Mouse (Mus musculus): ENCODE measurements around the gene Ildr1. TPM values are rescaled to one million over a fixed set of nuclear protein-coding genes. Genes with fewer than 3 reads are reported as not detected.

Ildr1 gene
- polyA plus RNA-seq, 1 experiment from 2014 or later, result 0.20 TPM

GRCm38 (mm10) chr16:36684325-36684918 is 9.4 kb upstream of the Ildr1 start:
- H3K9me3 ChIP-seq (ENCODE audit: control insufficient read depth, low read length), result no peaks in the 10 kb centered on the region

GRCm38 (mm10) chr16:36688076-36688475 is 5.7 kb upstream of the Ildr1 start:
- 90% methylated on average over 2 of the region's 2 CpGs for WGBS
- Histone ChIP-seq H3K27ac (ENCODE audit: low read depth, low read length) (no peak overlapping the region), H3K4me1 (replicated peaks; ENCODE audit: control insufficient read depth, insufficient read depth, low read length) (no peaks in the 10 kb centered on the region), H3K9ac (ENCODE audit: low read length) (no peak overlapping the region), H3K27me3 (ENCODE audit: control insufficient read depth, insufficient read depth, low read length) (peaks cover 2% of the 10 kb centered on the region; the same call in 1 of the 2 replicates), H3K4me2 (ENCODE audit: low read depth, low read length, severe bottlenecking) (no peak overlapping the region), H3K36me3 (ENCODE audit: control insufficient read depth, insufficient read depth, low read length) (no peaks in the 10 kb centered on the region), H3K9me3 (ENCODE audit: control insufficient read depth, low read length) (no peaks in the 10 kb centered on the region), H3K4me3 (ENCODE audit: low read depth, low read length) (no peak overlapping the region)
- DNase-seq (ENCODE audit: low spot score) (no peak), ATAC-seq (replicated peaks; ENCODE audit: low FRiP score) (no peak)

More at GRCm38 (mm10) chr16:36684325-36684918, 9.4 kb upstream of the Ildr1 start:
- Histone ChIP-seq H3K4me1 (replicated peaks; ENCODE audit: control insufficient read depth, insufficient read depth, low read length) (no peaks in the 10 kb centered on the region), H3K27ac (ENCODE audit: low read depth, low read length) (no peak overlapping the region), H3K27me3 (ENCODE audit: control insufficient read depth, insufficient read depth, low read length) (no peaks in the 10 kb centered on the region), H3K9ac (ENCODE audit: low read length) (no peak overlapping the region), H3K36me3 (ENCODE audit: control insufficient read depth, insufficient read depth, low read length) (no peaks in the 10 kb centered on the region), H3K4me3 (ENCODE audit: low read depth, low read length) (no peak overlapping the region), H3K4me2 (ENCODE audit: low read depth, low read length, severe bottlenecking) (no peak overlapping the region)
- DNase-seq (ENCODE audit: low spot score) (no peak), ATAC-seq (replicated peaks; ENCODE audit: low FRiP score) (no peak)
- WGBS, result 82% methylated on average over 6 of the region's 6 CpGs

GRCm38 (mm10) chr16:36691484-36691883 is 2.3 kb upstream of the Ildr1 start:
- H3K9me3 ChIP-seq (ENCODE audit: control insufficient read depth, low read length), result no peaks in the 10 kb centered on the region
- no peak for ATAC-seq (replicated peaks; ENCODE audit: low FRiP score)
- H3K4me3 ChIP-seq (ENCODE audit: low read depth, low read length), result no peak overlapping the region
- H3K9ac ChIP-seq (ENCODE audit: low read length), result no peak overlapping the region
- 69% methylated on average over 3 of the region's 3 CpGs for WGBS
- peaks cover 9% of the 10 kb centered on the region for H3K27me3 ChIP-seq (ENCODE audit: control insufficient read depth, insufficient read depth, low read length)
- no peak for DNase-seq (ENCODE audit: low spot score)
- peaks cover 4% of the 10 kb centered on the region; the same call in 1 of the 2 replicates for H3K4me1 ChIP-seq (replicated peaks; ENCODE audit: control insufficient read depth, insufficient read depth, low read length)
- no peaks in the 10 kb centered on the region for H3K36me3 ChIP-seq (ENCODE audit: control insufficient read depth, insufficient read depth, low read length)
- H3K4me2 ChIP-seq (ENCODE audit: low read depth, low read length, severe bottlenecking), result no peak overlapping the region
- no peak overlapping the region for H3K27ac ChIP-seq (ENCODE audit: low read depth, low read length)

GRCm38 (mm10) chr16:36694798-36695290 is 1.1 kb downstream of the Ildr1 start:
- no peak overlapping the region for H3K4me3 ChIP-seq (ENCODE audit: low read depth, low read length)

GRCm38 (mm10) chr16:36697331-36697730 is 3.6 kb downstream of the Ildr1 start:
- H3K4me3 ChIP-seq (ENCODE audit: low read depth, low read length), result no peak overlapping the region
- ATAC-seq (replicated peaks; ENCODE audit: low FRiP score), result no peak
- no peaks in the 10 kb centered on the region for H3K9me3 ChIP-seq (ENCODE audit: control insufficient read depth, low read length)
- 85% methylated on average over 8 of the region's 8 CpGs for WGBS
- H3K4me2 ChIP-seq (ENCODE audit: low read depth, low read length, severe bottlenecking), result no peak overlapping the region
- no peak for DNase-seq (ENCODE audit: low spot score)
- no peak overlapping the region for H3K9ac ChIP-seq (ENCODE audit: low read length)
- H3K36me3 ChIP-seq (ENCODE audit: control insufficient read depth, insufficient read depth, low read length), result no peaks in the 10 kb centered on the region
- H3K27ac ChIP-seq (ENCODE audit: low read depth, low read length), result no peak overlapping the region
- H3K4me1 ChIP-seq (replicated peaks; ENCODE audit: control insufficient read depth, insufficient read depth, low read length), result peaks cover 4% of the 10 kb centered on the region; the same call in 1 of the 2 replicates
- peaks cover 9% of the 10 kb centered on the region for H3K27me3 ChIP-seq (ENCODE audit: control insufficient read depth, insufficient read depth, low read length)

More at GRCm38 (mm10) chr16:36694798-36695290, 1.1 kb downstream of the Ildr1 start:
- ATAC-seq (replicated peaks; ENCODE audit: low FRiP score), result no peak
- no peak overlapping the region for H3K9ac ChIP-seq (ENCODE audit: low read length)
- DNase-seq (ENCODE audit: low spot score), result no peak
- WGBS, result 48% methylated on average over 9 of the region's 9 CpGs
- H3K27me3 ChIP-seq (ENCODE audit: control insufficient read depth, insufficient read depth, low read length), result peaks cover 9% of the 10 kb centered on the region
- no peaks in the 10 kb centered on the region for H3K36me3 ChIP-seq (ENCODE audit: control insufficient read depth, insufficient read depth, low read length)
- no peak overlapping the region for H3K4me2 ChIP-seq (ENCODE audit: low read depth, low read length, severe bottlenecking)
- peaks cover 4% of the 10 kb centered on the region; the same call in 1 of the 2 replicates for H3K4me1 ChIP-seq (replicated peaks; ENCODE audit: control insufficient read depth, insufficient read depth, low read length)
- no peak overlapping the region for H3K27ac ChIP-seq (ENCODE audit: low read depth, low read length)
- no peaks in the 10 kb centered on the region for H3K9me3 ChIP-seq (ENCODE audit: control insufficient read depth, low read length)

- 91% methylated on average over 2 of the region's 2 CpGs for WGBS
Measured at GRCm38 (mm10) chr16:36700484-36700883, 6.7 kb downstream of the Ildr1 start.

GRCm38 (mm10) chr16:36707702-36708423 is 14.1 kb downstream of the Ildr1 start:
- no peaks in the 10 kb centered on the region for H3K36me3 ChIP-seq (ENCODE audit: control insufficient read depth, insufficient read depth, low read length)
- DNase-seq (ENCODE audit: low spot score) (no peak), ATAC-seq (replicated peaks; ENCODE audit: low FRiP score) (no peak)
- H3K27me3 ChIP-seq (ENCODE audit: control insufficient read depth, insufficient read depth, low read length), result no peaks in the 10 kb centered on the region
- no peaks in the 10 kb centered on the region for H3K4me1 ChIP-seq (replicated peaks; ENCODE audit: control insufficient read depth, insufficient read depth, low read length)
- H3K4me2 ChIP-seq (ENCODE audit: low read depth, low read length, severe bottlenecking), result no peak overlapping the region
- H3K27ac ChIP-seq (ENCODE audit: low read depth, low read length), result no peak overlapping the region
- no peaks in the 10 kb centered on the region for H3K9me3 ChIP-seq (ENCODE audit: control insufficient read depth, low read length)
- H3K9ac ChIP-seq (ENCODE audit: low read length), result no peak overlapping the region
- H3K4me3 ChIP-seq (ENCODE audit: low read depth, low read length), result no peak overlapping the region
- 66% methylated on average over 6 of the region's 6 CpGs for WGBS

More at GRCm38 (mm10) chr16:36700484-36700883, 6.7 kb downstream of the Ildr1 start:
- H3K36me3 ChIP-seq (ENCODE audit: control insufficient read depth, insufficient read depth, low read length), result no peaks in the 10 kb centered on the region
- H3K4me1 ChIP-seq (replicated peaks; ENCODE audit: control insufficient read depth, insufficient read depth, low read length), result no peaks in the 10 kb centered on the region
- no peak overlapping the region for H3K4me2 ChIP-seq (ENCODE audit: low read depth, low read length, severe bottlenecking)
- no peaks in the 10 kb centered on the region for H3K9me3 ChIP-seq (ENCODE audit: control insufficient read depth, low read length)
- DNase-seq (ENCODE audit: low spot score) (no peak), ATAC-seq (replicated peaks; ENCODE audit: low FRiP score) (no peak)
- H3K27me3 ChIP-seq (ENCODE audit: control insufficient read depth, insufficient read depth, low read length), result no peaks in the 10 kb centered on the region
- H3K9ac ChIP-seq (ENCODE audit: low read length), result no peak overlapping the region
- H3K27ac ChIP-seq (ENCODE audit: low read depth, low read length), result no peak overlapping the region
- H3K4me3 ChIP-seq (ENCODE audit: low read depth, low read length), result no peak overlapping the region

- Histone ChIP-seq H3K9me3 (ENCODE audit: control insufficient read depth, low read length) (no peaks in the 10 kb centered on the region), H3K4me2 (ENCODE audit: low read depth, low read length, severe bottlenecking) (no peak overlapping the region), H3K36me3 (ENCODE audit: control insufficient read depth, insufficient read depth, low read length) (no peaks in the 10 kb centered on the region), H3K9ac (ENCODE audit: low read length) (no peak overlapping the region), H3K4me1 (replicated peaks; ENCODE audit: control insufficient read depth, insufficient read depth, low read length) (no peaks in the 10 kb centered on the region), H3K27me3 (ENCODE audit: control insufficient read depth, insufficient read depth, low read length) (no peaks in the 10 kb centered on the region), H3K4me3 (ENCODE audit: low read depth, low read length) (no peak overlapping the region), H3K27ac (ENCODE audit: low read depth, low read length) (no peak overlapping the region)
- ATAC-seq (replicated peaks; ENCODE audit: low FRiP score) (no peak), DNase-seq (ENCODE audit: low spot score) (no peak)
- 87% methylated on average over 7 of the region's 7 CpGs for WGBS
Measured at GRCm38 (mm10) chr16:36708751-36709150, 15.0 kb downstream of the Ildr1 start.
